Mouse (Mus musculus): ENCODE results near the gene Nisch.

Nisch gene

GRCm38 (mm10) chr14:31215157-31216002 lies 1.4 kb downstream of the Nisch start:
- DNase-seq (ENCODE audit: low spot score in 2 of 2), result peak; percentile 44 to 61

- no peak for DNase-seq (ENCODE audit: low spot score in 2 of 2)
Measured at GRCm38 (mm10) chr14:31214684-31215083, 2.1 kb downstream of the Nisch start.

- DNase-seq (ENCODE audit: low spot score in 2 of 2), result no peak
Measured at GRCm38 (mm10) chr14:31213868-31214267, 2.9 kb downstream of the Nisch start.

- DNase-seq (ENCODE audit: low spot score in 2 of 2), result no peak
Measured at GRCm38 (mm10) chr14:31212499-31212898, 4.2 kb downstream of the Nisch start.

- no peak for DNase-seq (ENCODE audit: low spot score in 2 of 2)
Measured at GRCm38 (mm10) chr14:31211854-31212253, 4.9 kb downstream of the Nisch start.

- no peak for DNase-seq (ENCODE audit: low spot score in 2 of 2)
Measured at GRCm38 (mm10) chr14:31209133-31209557, 7.6 kb downstream of the Nisch start.

- no peak for DNase-seq (ENCODE audit: low spot score in 2 of 2)
Measured at GRCm38 (mm10) chr14:31208084-31208483, 8.7 kb downstream of the Nisch start, which contains the start of gene Tnnc1. TSS of gene Tnnc1 (plus strand) at chr14:31208312.

GRCm38 (mm10) chr14:31207070-31207830 lies 9.5 kb downstream of the Nisch start:
- DNase-seq (ENCODE audit: low spot score in 2 of 2), result peak in 1 of 2 experiments; percentile 32

GRCm38 (mm10) chr14:31206472-31206981 lies 10.2 kb downstream of the Nisch start:
- DNase-seq (ENCODE audit: low spot score in 2 of 2), result peak; percentile 91 to 93

GRCm38 (mm10) chr14:31205562-31206467 lies 10.9 kb downstream of the Nisch start:
- peak; percentile 36 to 39 for DNase-seq (ENCODE audit: low spot score in 2 of 2)

- no peak for DNase-seq (ENCODE audit: low spot score in 2 of 2)
Measured at GRCm38 (mm10) chr14:31205244-31205561, 11.5 kb downstream of the Nisch start.

GRCm38 (mm10) chr14:31204844-31205243 lies 11.9 kb downstream of the Nisch start:
- no peak for DNase-seq (ENCODE audit: low spot score in 2 of 2)

GRCm38 (mm10) chr14:31200038-31200437 lies 16.7 kb downstream of the Nisch start:
- no peak for DNase-seq (ENCODE audit: low spot score in 2 of 2)

GRCm38 (mm10) chr14:31199599-31199998 lies 17.1 kb downstream of the Nisch start:
- no peak for DNase-seq (ENCODE audit: low spot score in 2 of 2)

- DNase-seq (ENCODE audit: low spot score in 2 of 2), result peak; percentile 53 to 60
Measured at GRCm38 (mm10) chr14:31197547-31198516, 18.9 kb downstream of the Nisch start.

- no peak for DNase-seq (ENCODE audit: low spot score in 2 of 2)
Measured at GRCm38 (mm10) chr14:31195968-31196367, 20.8 kb downstream of the Nisch start.

GRCm38 (mm10) chr14:31195521-31195920 lies 21.2 kb downstream of the Nisch start:
- DNase-seq (ENCODE audit: low spot score in 2 of 2), result no peak

- DNase-seq (ENCODE audit: low spot score in 2 of 2), result no peak
Measured at GRCm38 (mm10) chr14:31194891-31195513, 21.7 kb downstream of the Nisch start.

GRCm38 (mm10) chr14:31194441-31194840 lies 22.3 kb downstream of the Nisch start:
- DNase-seq (ENCODE audit: low spot score in 2 of 2), result no peak

- DNase-seq (ENCODE audit: low spot score in 2 of 2), result no peak
Measured at GRCm38 (mm10) chr14:31193791-31194190, 23.0 kb downstream of the Nisch start.
